Mouse (Mus musculus): Measurements from ENCODE around the gene Vamp2.
A peak's percentile ranks its signal among the peaks of the same experiment; 100 is the strongest.

Gene Vamp2

GRCm38 (mm10) chr11:69133923-69134621 is 45.8 kb downstream of the Vamp2 start:
- peak; percentile 59 for DNase-seq (ENCODE audit: low spot score)

- DNase-seq (ENCODE audit: low spot score): no peak
Measured at GRCm38 (mm10) chr11:69134622-69134968, 46.3 kb downstream of the Vamp2 start.

- DNase-seq (ENCODE audit: low spot score): no peak
Measured at GRCm38 (mm10) chr11:69135361-69135760, 47.1 kb downstream of the Vamp2 start.

Measured in ovary, postnatal 36 days (tissue).